ENCODE assay signal across 30 mouse cellular contexts in genomic region chr9:91559794-91560193, GRCm38 (mm10).
DNase-seq lines count a peak whose midpoint lies in the region; ATAC-seq and TF ChIP-seq lines count a peak whose summit lies in the region.
"Had no signal": no experiment of that assay in that cellular context is flagged by ENCODE, and none has a peak within 500 bp of the region (broad histone marks: within the 10 kb centered on the region; RNA-seq: fewer than 3 reads in every experiment).

No protein-coding gene starts in this region.

- no peak overlapping the region for H3K9ac ChIP-seq in limb, embryonic 13.5 days
- H3K9ac ChIP-seq in limb, embryonic 14.5 days (ENCODE audit: low read depth, low read length, severe bottlenecking) = no peak overlapping the region
- H3K9ac ChIP-seq: embryonic facial prominence, embryonic 13.5 days; forebrain, embryonic 13.5 days; heart, embryonic 12.5 days; heart, embryonic 15.5 days; hindbrain, embryonic 13.5 days; intestine, embryonic 15.5 days had no signal

- H3K36me3 ChIP-seq in limb, embryonic 13.5 days = no peaks in the 10 kb centered on the region
- no peaks in the 10 kb centered on the region for H3K36me3 ChIP-seq in limb, embryonic 10.5 days
- H3K36me3 ChIP-seq in limb, embryonic 14.5 days (ENCODE audit: control insufficient read depth, insufficient read depth, low read length) = no peaks in the 10 kb centered on the region
- H3K36me3 ChIP-seq: embryonic facial prominence, embryonic 13.5 days; forebrain, embryonic 10.5 days; G1E; heart, embryonic 12.5 days; heart, embryonic 15.5 days; hindbrain, embryonic 10.5 days; hindbrain, embryonic 13.5 days; intestine, embryonic 15.5 days had no signal

- H3K4me1 ChIP-seq in limb, embryonic 13.5 days = no peaks in the 10 kb centered on the region
- no peaks in the 10 kb centered on the region for H3K4me1 ChIP-seq in limb, embryonic 10.5 days
- H3K4me1 ChIP-seq in limb, embryonic 14.5 days (ENCODE audit: control insufficient read depth, insufficient read depth, low read length) = no peaks in the 10 kb centered on the region
- H3K4me1 ChIP-seq: embryonic facial prominence, embryonic 13.5 days; forebrain, embryonic 13.5 days; heart, embryonic 12.5 days; heart, embryonic 15.5 days; hindbrain, embryonic 10.5 days; hindbrain, embryonic 13.5 days; intestine, embryonic 15.5 days had no signal

- H3K9me3 ChIP-seq in limb, embryonic 13.5 days = no peaks in the 10 kb centered on the region
- no peaks in the 10 kb centered on the region for H3K9me3 ChIP-seq in limb, embryonic 10.5 days (replicated peaks)
- H3K9me3 ChIP-seq in limb, embryonic 14.5 days (ENCODE audit: control insufficient read depth, low read length) = no peaks in the 10 kb centered on the region
- H3K9me3 ChIP-seq: embryonic facial prominence, embryonic 13.5 days; forebrain, embryonic 10.5 days; forebrain, embryonic 13.5 days; heart, embryonic 12.5 days; heart, embryonic 15.5 days; hindbrain, embryonic 10.5 days; hindbrain, embryonic 13.5 days; intestine, embryonic 15.5 days had no signal

- WGBS in limb, embryonic 13.5 days = 74% methylated on average over 6 of the region's 6 CpGs
- WGBS in limb, embryonic 10.5 days = 85% methylated on average over 6 of the region's 6 CpGs
- 78% methylated on average over 6 of the region's 6 CpGs for WGBS in limb, embryonic 14.5 days

- peak; percentile 13 for DNase-seq in embryo, embryonic 10.5 days (ENCODE audit: low spot score)
- no peak for DNase-seq in embryo, embryonic 9.5 days (ENCODE audit: extremely low spot score)
- no peak for DNase-seq in limb, embryonic 10.5 days (ENCODE audit: low spot score)
- no peak for DNase-seq in limb, embryonic 14.5 days (ENCODE audit: low spot score)
- DNase-seq in urinary bladder, adult 18-20 months (ENCODE audit: low spot score in 2 of 2) = no peak
- no peak for DNase-seq in kidney, adult 9 months
- DNase-seq: adrenal gland, adult 2 months; adrenal gland, postnatal 14 days; B cell, adult 2 months; cerebellum, adult 11 months; cerebellum, adult 2 months; gastrocnemius, adult 2 months; gastrocnemius, postnatal 14 days; heart, adult 11 months; heart, postnatal 10 days; heart, postnatal 36 days had no signal

- no peaks in the 10 kb centered on the region for H3K27me3 ChIP-seq in limb, embryonic 13.5 days
- H3K27me3 ChIP-seq in limb, embryonic 10.5 days (ENCODE audit: low read depth, poor library complexity, severe bottlenecking) = no peaks in the 10 kb centered on the region
- no peaks in the 10 kb centered on the region for H3K27me3 ChIP-seq in limb, embryonic 14.5 days (ENCODE audit: control insufficient read depth, insufficient read depth, low read length)
- H3K27me3 ChIP-seq: CH12.LX; embryonic facial prominence, embryonic 13.5 days; forebrain, embryonic 13.5 days; heart, embryonic 12.5 days; heart, embryonic 15.5 days; hindbrain, embryonic 13.5 days; intestine, embryonic 15.5 days; Patski had no signal

- TF ChIP-seq POLR2A in limb, embryonic 14.5 days (IDR thresholded peaks at IDR 0.05; ENCODE audit: borderline replicate concordance, extremely low read depth, insufficient read depth, insufficient read length) = no peak

- no peak overlapping the region for H3K27ac ChIP-seq in limb, embryonic 13.5 days
- H3K27ac ChIP-seq in limb, embryonic 10.5 days = no peak overlapping the region
- H3K27ac ChIP-seq in limb, embryonic 14.5 days (replicated peaks; ENCODE audit: low read depth, low read length) = no peak overlapping the region
- H3K27ac ChIP-seq: embryonic facial prominence, embryonic 13.5 days; forebrain, embryonic 10.5 days; forebrain, embryonic 13.5 days; gastrocnemius, adult 2 months; heart, embryonic 15.5 days; hindbrain, embryonic 10.5 days; hindbrain, embryonic 13.5 days; intestine, embryonic 15.5 days had no signal

- H3K4me2 ChIP-seq in limb, embryonic 13.5 days (replicated peaks) = no peak overlapping the region
- no peak overlapping the region for H3K4me2 ChIP-seq in limb, embryonic 14.5 days (replicated peaks; ENCODE audit: low read depth, low read length, severe bottlenecking)
- H3K4me2 ChIP-seq: embryonic facial prominence, embryonic 13.5 days; forebrain, embryonic 13.5 days; heart, embryonic 12.5 days; heart, embryonic 15.5 days; hindbrain, embryonic 13.5 days; intestine, embryonic 15.5 days had no signal

- no peak overlapping the region for H3K4me3 ChIP-seq in limb, embryonic 13.5 days
- H3K4me3 ChIP-seq in limb, embryonic 10.5 days = no peak overlapping the region
- H3K4me3 ChIP-seq in limb, embryonic 14.5 days (replicated peaks; ENCODE audit: low read length) = no peak overlapping the region
- H3K4me3 ChIP-seq: embryonic facial prominence, embryonic 13.5 days; forebrain, embryonic 10.5 days; forebrain, embryonic 13.5 days; gastrocnemius, adult 2 months; heart, embryonic 12.5 days; heart, embryonic 15.5 days; hindbrain, embryonic 10.5 days; hindbrain, embryonic 13.5 days; intestine, embryonic 15.5 days had no signal

- peak; percentile 71; the same call in 1 of the 2 replicates for ATAC-seq in limb, embryonic 13.5 days (ENCODE audit: low FRiP score, low read depth)
- ATAC-seq in limb, embryonic 14.5 days (ENCODE audit: low FRiP score, low read depth) = peak; percentile 53; the same call in 1 of the 2 replicates
- ATAC-seq: forebrain, embryonic 13.5 days; forebrain, embryonic 16.5 days; hindbrain, embryonic 16.5 days; intestine, embryonic 15.5 days; Patski had no signal
